Mouse (Mus musculus) limb, embryonic 13.5 days (tissue): ENCODE measurements around the gene 8030411F24Rik. TPM values are rescaled to one million over a fixed set of nuclear protein-coding genes. Genes with fewer than 3 reads are reported as not detected.
A peak's percentile ranks its signal among the peaks of the same experiment; 100 is the strongest.
"Not testable (repeated sequence)": the region's sequence is repeated elsewhere in the genome, so short reads cannot be mapped to it uniquely, and the experiment has no call there.

Experiments
- ATAC-seq: fragments of 200-750 bp; cut with Nextera tagmentation; 2 replicates; pipeline ENCODE4 v1.8.0; 2017; ENCODE audit warnings: low read depth, moderate number of reproducible peaks, moderate TSS enrichment; ENCODE audit not compliant: low FRiP score
- H3K27ac ChIP-seq: fragments of 300-500 bp; sonication (generic); 2 replicates; pipeline ENCODE4 v1.5.1; 2015; ENCODE audit warnings: inconsistent platforms, mild to moderate bottlenecking, moderate library complexity
- H3K27me3 ChIP-seq: fragments of 300-500 bp; sonication (generic); 2 replicates; pipeline ENCODE4 v1.6.1; 2015; ENCODE audit warnings: mild to moderate bottlenecking, inconsistent platforms
- H3K36me3 ChIP-seq: fragments of 300-500 bp; sonication (generic); 2 replicates; pipeline ENCODE4 v1.6.1; 2015; ENCODE audit warnings: inconsistent platforms, mild to moderate bottlenecking, moderate library complexity
- H3K4me1 ChIP-seq: fragments of 300-500 bp; sonication (generic); 2 replicates; pipeline ENCODE4 v1.6.1; 2015; ENCODE audit warnings: inconsistent platforms
- H3K4me2 ChIP-seq: fragments of 300-500 bp; sonication (generic); replicated peaks from 2 replicates; pipeline ENCODE4 v1.6.1; 2015; ENCODE audit warnings: inconsistent platforms, mild to moderate bottlenecking, moderate library complexity
- H3K4me3 ChIP-seq: fragments of 300-500 bp; sonication (generic); 2 replicates; pipeline ENCODE4 v1.5.1; 2015; ENCODE audit warnings: moderate library complexity, mild to moderate bottlenecking, inconsistent platforms
- H3K9ac ChIP-seq: fragments of 300-500 bp; sonication (generic); 2 replicates; pipeline ENCODE4 v1.6.1; 2015; ENCODE audit warnings: mild to moderate bottlenecking, inconsistent platforms
- H3K9me3 ChIP-seq: fragments of 300-500 bp; sonication (generic); 2 replicates; pipeline ENCODE4 v1.6.1; 2016; ENCODE audit warnings: inconsistent platforms
- WGBS: fragments of 180-500 bp; shearing (Covaris S2); methylation state at CpG from one replicate; pipeline ENCODE4 v1.1.7; 2015; 5-methylcytosine and 5-hydroxymethylcytosine counted together
- polyA plus RNA-seq: library from polyadenylated mRNA; unstranded; fragments of >200 nt; fragmentation: Nextera tagmentation; extraction: Ambion mirVana; gene quantifications from 2 replicates; pipeline ENCODE4 v1.2.1, GENCODE M21; 2015

The 8030411F24Rik gene
- polyA plus RNA-seq, result not detected in 2 replicates

GRCm38 (mm10) chr2:148781709-148782108 lies at the start of gene 8030411F24Rik:
Gene 8030411F24Rik (plus strand): TSS chr2:148782009.
- 33% methylated on average over 1 of the region's 1 CpGs for WGBS
- no peak for ATAC-seq
- H3K27me3 ChIP-seq, result no peaks in the 10 kb centered on the region
- H3K9ac ChIP-seq, result no peak within 1 kb of the TSS
- no peaks in the 10 kb centered on the region for H3K4me1 ChIP-seq
- H3K27ac ChIP-seq, result no peak within 1 kb of the TSS
- no peaks in the 10 kb centered on the region for H3K9me3 ChIP-seq
- no peak within 1 kb of the TSS for H3K4me3 ChIP-seq
- H3K36me3 ChIP-seq, result no peaks in the 10 kb centered on the region
- no peak within 1 kb of the TSS for H3K4me2 ChIP-seq

DNA sequence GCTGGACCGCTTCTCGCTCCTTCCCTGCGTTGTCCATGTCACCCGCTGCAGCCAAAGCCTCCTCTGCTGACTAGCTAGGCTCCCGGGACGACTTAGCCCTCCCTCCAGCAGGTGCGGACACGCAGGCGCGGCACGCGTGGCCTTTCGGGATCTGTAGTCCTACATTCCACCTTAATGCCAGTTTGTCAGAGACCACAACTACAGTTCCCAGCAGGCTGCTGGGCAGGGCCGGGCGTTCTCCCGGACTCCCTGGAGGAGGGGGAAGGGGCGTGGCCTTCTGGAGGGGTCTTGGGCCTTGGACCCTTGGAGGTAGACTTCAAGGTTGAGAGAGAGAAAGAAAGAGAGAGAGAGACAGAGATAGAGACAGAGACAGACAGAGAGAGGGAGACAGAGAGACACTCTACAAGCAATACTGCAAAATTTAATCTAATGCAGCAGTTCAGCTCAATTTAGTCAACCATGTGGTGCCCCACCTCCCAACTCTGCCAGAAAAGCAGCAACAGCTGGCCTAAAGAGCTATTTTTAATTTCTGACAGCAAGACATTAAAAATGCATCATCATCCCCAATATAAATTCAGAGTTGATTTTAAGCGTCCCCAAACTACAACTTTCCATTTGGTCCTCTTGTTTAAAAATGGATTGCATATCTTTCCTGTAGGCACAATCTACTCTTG lies 49.3 kb upstream of the 8030411F24Rik start, which contains the start of gene Napb:
Napb (minus strand) TSS at position 141 of the 674 bp plus-strand sequence.
- no peaks in the 10 kb centered on the region for H3K27me3 ChIP-seq
- H3K36me3 ChIP-seq, result no peaks in the 10 kb centered on the region
- 4% methylated on average over 18 of the region's 18 CpGs for WGBS
- peaks cover 6% of the 10 kb centered on the region for H3K4me1 ChIP-seq
- 0 out of 2 replicates have a peak, but pooled peaks cover 3% of the 10 kb centered on the region for H3K9me3 ChIP-seq
- H3K9ac ChIP-seq, result peak within 1 kb of the TSS; percentile 87
- peak; percentile 100 for ATAC-seq
- peak within 1 kb of the TSS; percentile 23; the same call in 1 of the 2 replicates for H3K27ac ChIP-seq
- H3K4me3 ChIP-seq, result peak within 1 kb of the TSS; percentile 68
- peak within 1 kb of the TSS; percentile 92 for H3K4me2 ChIP-seq

DNA sequence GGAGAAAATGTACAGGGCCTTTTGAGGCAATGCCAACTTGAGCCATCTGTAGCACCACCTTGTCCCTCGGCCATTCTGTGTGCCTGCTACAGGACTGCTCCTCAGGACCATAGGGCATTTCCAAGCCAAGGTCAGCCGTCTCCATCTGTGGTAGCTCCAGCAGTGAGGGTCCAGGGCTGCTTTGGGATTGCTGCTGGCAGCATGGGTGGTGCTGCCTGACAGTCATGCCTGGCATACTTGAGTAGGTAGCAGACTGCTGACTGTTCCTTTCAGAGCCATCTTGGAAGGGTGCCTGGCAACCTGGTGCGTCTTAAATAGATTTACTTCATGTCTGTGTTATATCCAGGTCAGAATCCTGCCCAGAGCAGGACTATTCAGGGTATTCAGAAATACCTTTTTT lies 38.8 kb upstream of the 8030411F24Rik start:
- 73% methylated on average over 3 of the region's 3 CpGs for WGBS
- Histone ChIP-seq H3K27me3 (no peaks in the 10 kb centered on the region), H3K9ac (no peak overlapping the region), H3K4me2 (no peak overlapping the region), H3K9me3 (no peaks in the 10 kb centered on the region), H3K27ac (no peak overlapping the region), H3K4me3 (no peak overlapping the region), H3K4me1 (no peaks in the 10 kb centered on the region), H3K36me3 (no peaks in the 10 kb centered on the region)
- ATAC-seq, result no peak

GRCm38 (mm10) chr2:148743846-148744407 lies 37.9 kb upstream of the 8030411F24Rik start:
- no peak overlapping the region for H3K27ac ChIP-seq
- H3K27me3 ChIP-seq, result no peaks in the 10 kb centered on the region
- ATAC-seq, result no peak
- WGBS, result 81% methylated on average over 3 of the region's 3 CpGs
- H3K9ac ChIP-seq, result no peak overlapping the region
- H3K4me3 ChIP-seq, result no peak overlapping the region
- no peaks in the 10 kb centered on the region for H3K4me1 ChIP-seq
- H3K9me3 ChIP-seq, result no peaks in the 10 kb centered on the region
- no peak overlapping the region for H3K4me2 ChIP-seq
- no peaks in the 10 kb centered on the region for H3K36me3 ChIP-seq

- H3K27me3 ChIP-seq, result no peaks in the 10 kb centered on the region
- 89% methylated on average over 1 of the region's 1 CpGs for WGBS
- H3K4me2 ChIP-seq, result no peak within 1 kb of the TSS
- no peak within 1 kb of the TSS for H3K4me3 ChIP-seq
- no peak for ATAC-seq
- H3K36me3 ChIP-seq, result no peaks in the 10 kb centered on the region
- H3K9ac ChIP-seq, result no peak within 1 kb of the TSS
- H3K4me1 ChIP-seq, result no peaks in the 10 kb centered on the region
- no peak within 1 kb of the TSS for H3K27ac ChIP-seq
- H3K9me3 ChIP-seq, result no peaks in the 10 kb centered on the region
These were observed 31.8 kb upstream of the 8030411F24Rik start, which contains the start of gene Cstl1 for GRCm38 (mm10) chr2:148750058-148750457. Gene Cstl1 (plus strand): TSS chr2:148750358.

- Histone ChIP-seq H3K4me2 (peak overlapping the region; percentile 55), H3K4me3 (peak overlapping the region; percentile 29), H3K27ac (no peak overlapping the region), H3K4me1 (no peaks in the 10 kb centered on the region), H3K9me3 (no peaks in the 10 kb centered on the region), H3K9ac (no peak overlapping the region), H3K36me3 (no peaks in the 10 kb centered on the region), H3K27me3 (no peaks in the 10 kb centered on the region)
- 15% methylated on average over 15 of the region's 15 CpGs for WGBS
- ATAC-seq, result peak; percentile 63; the same call in 1 of the 2 replicates
These were observed 29.7 kb upstream of the 8030411F24Rik start for GRCm38 (mm10) chr2:148751893-148752813.

- H3K9me3 ChIP-seq, result no peaks in the 10 kb centered on the region
- H3K9ac ChIP-seq, result no peak overlapping the region
- H3K27me3 ChIP-seq, result no peaks in the 10 kb centered on the region
- no peaks in the 10 kb centered on the region for H3K4me1 ChIP-seq
- no peak overlapping the region for H3K4me2 ChIP-seq
- H3K36me3 ChIP-seq, result no peaks in the 10 kb centered on the region
- 61% methylated on average over 1 of the region's 1 CpGs for WGBS
- no peak overlapping the region for H3K4me3 ChIP-seq
- no peak for ATAC-seq
- no peak overlapping the region for H3K27ac ChIP-seq
These were observed 27.4 kb upstream of the 8030411F24Rik start for GRCm38 (mm10) chr2:148754310-148754846.

DNA sequence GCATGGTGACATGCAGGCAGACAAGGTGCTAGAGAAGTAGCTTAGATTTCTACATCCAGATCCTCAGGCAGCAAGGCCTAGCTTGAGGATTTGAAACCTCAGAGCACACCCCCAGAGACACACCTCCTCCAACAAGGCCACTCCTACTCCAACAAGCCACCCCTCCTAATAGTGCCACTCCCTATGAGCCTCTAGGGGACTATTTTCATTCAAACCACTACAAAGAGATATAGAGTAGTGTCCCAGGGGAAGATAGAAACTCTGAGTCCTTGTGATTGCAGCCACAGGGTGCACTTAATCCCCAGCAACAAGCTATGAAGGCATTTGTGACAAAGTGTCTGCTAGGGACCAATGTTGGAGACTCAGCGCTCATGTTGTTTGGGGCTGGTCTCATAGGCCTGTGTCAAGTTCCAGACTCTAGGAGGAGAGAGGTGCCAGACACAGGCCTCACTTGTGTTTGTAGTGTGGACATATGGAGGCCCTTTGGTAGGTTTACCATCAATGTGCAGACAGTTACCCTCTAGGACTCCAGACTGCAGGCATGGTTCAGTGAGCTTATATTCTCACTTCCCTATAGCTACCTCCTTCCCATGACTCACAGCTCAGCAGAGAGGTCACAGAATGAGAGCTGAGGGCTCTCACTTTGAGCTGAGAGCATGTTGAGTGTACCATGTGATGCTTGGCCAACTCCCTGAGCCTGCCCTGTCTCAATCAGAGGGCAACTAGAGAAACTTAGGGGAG lies 18.0 kb upstream of the 8030411F24Rik start:
- WGBS, result 100% methylated on average over 1 of the region's 1 CpGs
- ATAC-seq, result no peak

DNA sequence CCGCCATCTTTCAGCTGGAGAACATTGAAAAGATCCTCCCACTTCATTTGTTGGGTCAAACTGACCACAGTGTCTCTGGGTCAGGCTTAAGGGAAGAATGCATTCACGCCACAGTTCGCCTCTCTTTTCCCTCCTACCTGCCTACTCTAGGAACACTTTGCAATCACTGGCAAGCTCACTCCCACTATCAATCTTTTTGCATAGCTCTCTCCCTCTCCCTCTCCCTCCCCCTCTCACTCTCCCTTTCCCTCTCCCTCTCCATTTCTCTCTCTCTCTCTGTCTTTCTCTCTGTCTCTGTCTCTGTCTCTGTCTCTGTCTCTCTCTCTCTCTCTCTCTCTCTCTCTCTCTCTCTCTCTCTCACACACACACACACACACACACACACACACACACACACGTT lies 10.4 kb upstream of the 8030411F24Rik start, which contains the start of gene Cst11:
Cst11 (minus strand) TSS at position 101 of the 400 bp plus-strand sequence.
- not testable (repeated sequence) for H3K4me3 ChIP-seq, H3K9ac ChIP-seq, H3K4me1 ChIP-seq, H3K4me2 ChIP-seq, H3K9me3 ChIP-seq, H3K27ac ChIP-seq, H3K27me3 ChIP-seq, H3K36me3 ChIP-seq, ATAC-seq
- 85% methylated on average over 4 of the region's 4 CpGs for WGBS

More for the DNA sequence above, 18.0 kb upstream of the 8030411F24Rik start:
- Histone ChIP-seq H3K9me3 (no peaks in the 10 kb centered on the region), H3K4me2 (no peak overlapping the region), H3K36me3 (no peaks in the 10 kb centered on the region), H3K9ac (no peak overlapping the region), H3K4me3 (no peak overlapping the region), H3K27ac (no peak overlapping the region), H3K4me1 (no peaks in the 10 kb centered on the region), H3K27me3 (no peaks in the 10 kb centered on the region)

DNA sequence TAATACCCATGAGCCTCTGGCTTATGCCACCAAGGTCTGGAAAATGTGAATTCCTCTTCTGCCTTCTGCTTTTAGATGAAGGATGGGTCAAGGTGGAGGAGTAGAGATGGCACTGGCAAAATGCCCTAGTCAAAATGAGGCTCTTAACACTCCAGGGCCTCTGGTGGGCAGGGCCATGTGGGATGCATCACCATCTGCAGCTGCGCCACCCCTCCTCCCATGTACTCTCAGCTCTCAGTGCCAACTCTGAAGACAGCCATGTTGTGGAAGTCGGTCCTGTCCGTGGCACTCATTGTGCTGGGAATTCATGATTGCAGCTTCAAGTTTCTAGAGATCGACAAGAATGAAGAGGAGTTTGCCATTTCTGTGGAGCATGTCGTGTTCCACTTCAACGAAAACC lies 7.3 kb downstream of the 8030411F24Rik start, which contains the start of gene Cst12:
Cst12 (plus strand) TSS at position 220 of the 400 bp plus-strand sequence.
- 94% methylated on average over 6 of the region's 6 CpGs for WGBS
- no peak within 1 kb of the TSS for H3K4me2 ChIP-seq
- H3K9ac ChIP-seq, result no peak within 1 kb of the TSS
- no peaks in the 10 kb centered on the region for H3K36me3 ChIP-seq
- H3K4me1 ChIP-seq, result no peaks in the 10 kb centered on the region
- H3K27me3 ChIP-seq, result no peaks in the 10 kb centered on the region
- ATAC-seq, result no peak
- H3K4me3 ChIP-seq, result no peak within 1 kb of the TSS
- no peak within 1 kb of the TSS for H3K27ac ChIP-seq
- no peaks in the 10 kb centered on the region for H3K9me3 ChIP-seq

- H3K9me3 ChIP-seq, result no peaks in the 10 kb centered on the region
- no peaks in the 10 kb centered on the region for H3K36me3 ChIP-seq
- H3K27ac ChIP-seq, result no peak within 1 kb of the TSS
- no peak within 1 kb of the TSS for H3K4me3 ChIP-seq
- H3K27me3 ChIP-seq, result no peaks in the 10 kb centered on the region
- ATAC-seq, result no peak
- no peak within 1 kb of the TSS for H3K4me2 ChIP-seq
- no peaks in the 10 kb centered on the region for H3K4me1 ChIP-seq
- whole genome bisulfite sequencing, result 78% methylated on average over 1 of the region's 1 CpGs
- H3K9ac ChIP-seq, result no peak within 1 kb of the TSS
These were observed 16.7 kb downstream of the 8030411F24Rik start, which contains the start of gene Cst8 for GRCm38 (mm10) chr2:148798485-148798884. Gene Cst8 (plus strand): TSS chr2:148798785.
